ENCODE assay signal across 8 mouse cellular contexts in the genomic region with DNA sequence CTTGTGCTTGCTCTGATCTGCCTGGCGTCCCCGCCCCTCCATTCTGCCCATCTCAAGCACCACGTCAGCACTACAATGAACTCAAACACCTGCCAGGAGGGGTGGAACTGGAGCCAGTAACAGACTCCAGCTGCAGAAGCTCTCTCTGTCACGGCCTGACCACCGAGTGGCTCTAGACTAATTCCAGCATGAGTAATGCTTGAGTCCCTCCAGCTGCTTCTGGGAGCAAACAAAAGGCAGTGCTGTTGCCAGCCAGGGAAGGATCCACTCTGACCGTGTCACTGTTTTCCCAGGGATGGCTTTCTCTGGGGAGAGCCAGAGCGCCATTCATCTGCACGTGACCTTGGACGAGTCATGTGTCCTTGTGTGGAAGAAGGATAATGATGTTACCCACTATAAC. TPM values are rescaled to one million over a fixed set of nuclear protein-coding genes. Genes with fewer than 3 reads are reported as not detected.
A peak's percentile ranks its signal among the peaks of the same experiment; 100 is the strongest.
DNase-seq lines count a peak whose midpoint lies in the region; ATAC-seq and TF ChIP-seq lines count a peak whose summit lies in the region.

No protein-coding gene starts in this region.

- H3K9me3 ChIP-seq in embryonic facial prominence, embryonic 10.5 days: no peaks in the 10 kb centered on the region
- no peaks in the 10 kb centered on the region for H3K9me3 ChIP-seq in heart, embryonic 11.5 days (replicated peaks; ENCODE audit: control insufficient read depth, low read length)
- no peaks in the 10 kb centered on the region for H3K9me3 ChIP-seq in neural tube, embryonic 14.5 days (ENCODE audit: control insufficient read depth, low read length)

- ATAC-seq in Patski: peak; percentile 93
- ATAC-seq in heart, embryonic 11.5 days (replicated peaks; ENCODE audit: insufficient number of reproducible peaks, low FRiP score, low TSS enrichment): peak; percentile 78
- ATAC-seq in neural tube, embryonic 14.5 days (ENCODE audit: low read depth): peak; percentile 79

- no peak overlapping the region for H3K4me2 ChIP-seq in heart, embryonic 11.5 days
- H3K4me2 ChIP-seq in neural tube, embryonic 14.5 days (ENCODE audit: low read depth, low read length): no peak overlapping the region

- in situ Hi-C loops in Patski (cut with MboI; ENCODE audit: low pct_unique_long_range_greater_than_20kb): no loop called here

- POLR2A ChIA-PET in Patski (lab: Charles Lee): interaction anchor here (0.6 kb wide), 1 partner anchor 78 kb away, joined by 3 read pairs; no protein-coding TSS in a partner anchor

- no peaks in the 10 kb centered on the region for H3K36me3 ChIP-seq in embryonic facial prominence, embryonic 10.5 days (replicated peaks)
- no peaks in the 10 kb centered on the region for H3K36me3 ChIP-seq in heart, embryonic 11.5 days (ENCODE audit: control insufficient read depth, insufficient read depth, low read length)
- H3K36me3 ChIP-seq in neural tube, embryonic 14.5 days (ENCODE audit: control insufficient read depth, insufficient read depth, low read length): no peaks in the 10 kb centered on the region

- no peak overlapping the region for H3K4me3 ChIP-seq in embryonic facial prominence, embryonic 10.5 days
- no peak overlapping the region for H3K4me3 ChIP-seq in heart, embryonic 11.5 days (ENCODE audit: low read depth, low read length)
- H3K4me3 ChIP-seq in neural tube, embryonic 14.5 days (ENCODE audit: low read depth, low read length): no peak overlapping the region

- no peak overlapping the region for H3K9ac ChIP-seq in heart, embryonic 11.5 days (ENCODE audit: low read depth, low read length)
- no peak overlapping the region for H3K9ac ChIP-seq in neural tube, embryonic 14.5 days (replicated peaks; ENCODE audit: low read depth, low read length)

- CTCF ChIA-PET in Patski (lab: Charles Lee): no interaction called here

- TF ChIP-seq CTCF in Patski (IDR thresholded peaks at IDR 0.05): no peak

- no peak overlapping the region for H3K27ac ChIP-seq in embryonic facial prominence, embryonic 10.5 days (replicated peaks)
- peak overlapping the region; percentile 35; the same call in 1 of the 2 replicates for H3K27ac ChIP-seq in heart, embryonic 11.5 days (ENCODE audit: low read depth, low read length)
- no peak overlapping the region for H3K27ac ChIP-seq in neural tube, embryonic 14.5 days (ENCODE audit: low read depth, low read length)

- peaks cover 11% of the 10 kb centered on the region; the same call in 1 of the 2 replicates for H3K4me1 ChIP-seq in embryonic facial prominence, embryonic 10.5 days
- peaks cover 3% of the 10 kb centered on the region; the same call in 1 of the 2 replicates for H3K4me1 ChIP-seq in heart, embryonic 11.5 days (ENCODE audit: control insufficient read depth, insufficient read depth, low read length)
- H3K4me1 ChIP-seq in neural tube, embryonic 14.5 days (ENCODE audit: control insufficient read depth, insufficient read depth, low read length): no peaks in the 10 kb centered on the region

- DNase-seq in Patski (ENCODE audit: low read depth, low spot score): peak; percentile 57
- DNase-seq in embryonic facial prominence, embryonic 10.5 days (ENCODE audit: low spot score): peak; percentile 28
- DNase-seq in kidney, postnatal 4 days: peak; percentile 65 to 72
- DNase-seq in thymus, postnatal 36 days: no peak
- no peak for DNase-seq in thymus, postnatal 25 days
- no peak for DNase-seq in frontal cortex, adult 2 months (ENCODE audit: extremely low spot score in 1 of 2, low spot score in 1 of 2)

- H3K27me3 ChIP-seq in Patski: no peaks in the 10 kb centered on the region
- H3K27me3 ChIP-seq in embryonic facial prominence, embryonic 10.5 days (replicated peaks; ENCODE audit: low read depth, poor library complexity, severe bottlenecking): no peaks in the 10 kb centered on the region
- no peaks in the 10 kb centered on the region for H3K27me3 ChIP-seq in heart, embryonic 11.5 days (ENCODE audit: control insufficient read depth, insufficient read depth, low read length)
- H3K27me3 ChIP-seq in neural tube, embryonic 14.5 days (ENCODE audit: control insufficient read depth, insufficient read depth, low read length): no peaks in the 10 kb centered on the region

- WGBS in embryonic facial prominence, embryonic 10.5 days: 40% methylated on average over 9 of the region's 9 CpGs
- 31% methylated on average over 9 of the region's 9 CpGs for WGBS in heart, embryonic 11.5 days (ENCODE audit: insufficient replicate concordance)
- 23% methylated on average over 9 of the region's 9 CpGs for WGBS in neural tube, embryonic 14.5 days

RNA-seq across cellular contexts. Expression of a gene that starts 13.4 kb away (rescaled TPM):
- not detected for polyA plus RNA-seq in Patski (2021)
- polyA plus RNA-seq in embryonic facial prominence, embryonic 10.5 days (2016; fragmentation: Nextera tagmentation; extraction: Ambion mirVana): 9.4 TPM in 2 replicates
- polyA plus RNA-seq in heart, embryonic 11.5 days (2014; fragmentation: Nextera tagmentation; extraction: Ambion mirVana): 56.1 and 70.5 TPM in 2 replicates
- polyA plus RNA-seq in neural tube, embryonic 14.5 days (2014; fragmentation: Nextera tagmentation; extraction: Ambion mirVana): 5.1 and 11.3 TPM in 2 replicates
- polyA plus RNA-seq in frontal cortex, adult 2 months (2012; rRNA removed): 9.6 and 11.2 TPM in 2 replicates

Comparison
In these comparisons a context has a peak if more than half of its experiments do, and no peak if none do; other contexts are left out.
1. DNase-seq: peak in Patski (single experiment), embryonic facial prominence, embryonic 10.5 days (single experiment) and kidney, postnatal 4 days (2 of 2); none in thymus, postnatal 36 days (0 of 2), thymus, postnatal 25 days (single experiment) and frontal cortex, adult 2 months (0 of 2).
2. Peak in every context shown above with its lines, with median percentiles within 50 percentile points of each other: ATAC-seq.